Mouse (Mus musculus) liver, embryonic 11.5 days (tissue): ENCODE measurements around the gene Bri3. TPM values are rescaled to one million over a fixed set of nuclear protein-coding genes. Genes with fewer than 3 reads are reported as not detected.

Experiments used
- ATAC-seq: fragments of 200-750 bp; cut with Nextera tagmentation; replicated peaks from 2 replicates; pipeline ENCODE4 v1.8.0; 2017; ENCODE audit warnings: moderate number of reproducible peaks, mild to moderate bottlenecking, moderate TSS enrichment, moderate library complexity; ENCODE audit not compliant: low FRiP score
- DNase-seq: peaks from one replicate; pipeline ENCODE4 v3.0.0-alpha.2; 2017; ENCODE audit warnings: low spot score
- H3K27ac ChIP-seq: fragments of 300-500 bp; sonication (generic); 2 replicates; pipeline ENCODE4 v1.5.1; 2014; ENCODE audit warnings: mild to moderate bottlenecking, low read depth, low read length, control low read depth
- H3K27me3 ChIP-seq: fragments of 300-500 bp; sonication (generic); replicated peaks from 2 replicates; pipeline ENCODE4 v1.6.1; 2014; ENCODE audit warnings: low read length, mixed read lengths; ENCODE audit not compliant: control insufficient read depth, insufficient read depth
- H3K36me3 ChIP-seq: fragments of 300-500 bp; sonication (generic); 2 replicates; pipeline ENCODE4 v1.6.1; 2014; ENCODE audit warnings: mild to moderate bottlenecking, low read length, moderate library complexity, mixed read lengths; ENCODE audit not compliant: control insufficient read depth, insufficient read depth
- H3K4me1 ChIP-seq: fragments of 300-500 bp; sonication (generic); replicated peaks from 2 replicates; pipeline ENCODE4 v1.6.1; 2014; ENCODE audit warnings: low read length, mixed read lengths; ENCODE audit not compliant: control insufficient read depth, insufficient read depth
- H3K4me2 ChIP-seq: fragments of 300-500 bp; sonication (generic); 2 replicates; pipeline ENCODE4 v1.6.1; 2014; ENCODE audit warnings: mild to moderate bottlenecking, control low read depth, moderate library complexity
- H3K4me3 ChIP-seq: fragments of 300-500 bp; sonication (generic); 2 replicates; pipeline ENCODE4 v1.5.1; 2014; ENCODE audit warnings: low read depth, low read length, control low read depth
- H3K9ac ChIP-seq: fragments of 300-500 bp; sonication (generic); 2 replicates; pipeline ENCODE4 v1.6.1; 2014; ENCODE audit warnings: low read depth, low read length, control low read depth
- H3K9me3 ChIP-seq: fragments of 300-500 bp; sonication (generic); 2 replicates; pipeline ENCODE4 v1.6.1; 2016; ENCODE audit warnings: low read length, inconsistent platforms, mixed read lengths; ENCODE audit not compliant: control insufficient read depth
- WGBS: fragments of 180-500 bp; shearing (Covaris S2); extraction: QIAGEN DNeasy Blood & Tissue Kit; methylation state at CpG from one replicate; pipeline ENCODE4 v1.1.7; 2014; 5-methylcytosine and 5-hydroxymethylcytosine counted together
- polyA plus RNA-seq: library from polyadenylated mRNA; unstranded; fragments of >200 nt; fragmentation: Nextera tagmentation; extraction: Ambion mirVana; gene quantifications from 2 replicates; pipeline ENCODE4 v1.2.1, GENCODE M21; 2014

Bri3 gene
- polyA plus RNA-seq, 1 experiment from 2014 or later, result 59.2 TPM

DNA sequence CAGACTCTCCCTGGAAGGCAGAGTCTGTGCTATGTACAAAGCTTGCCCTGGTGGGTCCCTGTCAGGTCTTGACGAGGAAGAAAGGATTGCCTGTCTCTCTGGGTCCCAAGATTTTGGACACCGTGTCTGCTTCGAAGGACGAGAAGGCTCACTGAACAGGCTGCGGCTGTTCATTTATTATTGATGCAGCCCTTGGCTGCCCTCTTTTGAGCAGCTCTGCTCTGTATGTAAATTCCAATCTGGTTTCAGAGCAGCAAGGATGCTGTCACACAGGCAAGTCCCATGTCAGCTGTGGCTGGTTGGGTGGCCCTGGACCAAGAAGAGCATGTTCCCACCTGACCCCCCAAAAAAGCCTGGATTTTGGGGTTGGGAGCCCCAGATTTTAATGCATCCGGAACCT is 187.2 kb downstream of the Bri3 start:
- ATAC-seq (no peak), DNase-seq (no peak)
- H3K27me3 ChIP-seq, result no peaks in the 10 kb centered on the region
- no peak overlapping the region for H3K27ac ChIP-seq
- no peaks in the 10 kb centered on the region for H3K9me3 ChIP-seq
- H3K4me3 ChIP-seq, result no peak overlapping the region
- no peak overlapping the region for H3K9ac ChIP-seq
- no peaks in the 10 kb centered on the region for H3K36me3 ChIP-seq
- WGBS, result 79% methylated on average over 6 of the region's 6 CpGs
- no peaks in the 10 kb centered on the region for H3K4me1 ChIP-seq
- H3K4me2 ChIP-seq, result no peak overlapping the region

- no peak overlapping the region for H3K27ac ChIP-seq
- H3K9me3 ChIP-seq, result no peaks in the 10 kb centered on the region
- DNase-seq, result no peak
- H3K4me2 ChIP-seq, result no peak overlapping the region
- 80% methylated on average over 10 of the region's 10 CpGs for WGBS
- H3K4me3 ChIP-seq, result no peak overlapping the region
- ATAC-seq, result no peak
- H3K4me1 ChIP-seq, result no peaks in the 10 kb centered on the region
- H3K9ac ChIP-seq, result no peak overlapping the region
- no peaks in the 10 kb centered on the region for H3K36me3 ChIP-seq
- H3K27me3 ChIP-seq, result no peaks in the 10 kb centered on the region
Observed at GRCm38 (mm10) chr5:144439286-144440040, 195.2 kb downstream of the Bri3 start.

DNA sequence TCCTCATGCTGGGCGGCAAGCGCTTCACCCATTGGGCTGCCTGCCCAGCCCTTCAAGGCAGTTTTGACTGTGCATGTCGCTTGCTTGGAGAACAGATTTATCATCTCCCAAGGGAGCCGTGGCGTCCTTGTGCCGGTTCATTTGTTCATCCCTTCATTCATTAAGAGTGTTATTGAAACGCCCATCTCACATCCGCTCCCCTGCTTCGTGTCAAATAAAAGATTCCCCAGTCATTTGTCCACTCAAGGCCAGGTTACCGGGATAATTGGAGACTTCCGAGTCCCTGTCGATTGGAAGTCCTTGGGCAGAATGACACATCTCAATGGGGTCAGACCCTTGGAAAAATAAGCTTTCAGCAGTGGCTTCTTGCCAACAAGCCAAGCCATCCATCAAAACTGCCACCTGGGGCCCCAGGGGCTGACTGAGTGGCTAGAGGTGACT is 197.6 kb downstream of the Bri3 start:
- Histone ChIP-seq H3K27ac (no peak overlapping the region), H3K9ac (no peak overlapping the region), H3K27me3 (no peaks in the 10 kb centered on the region), H3K9me3 (no peaks in the 10 kb centered on the region), H3K4me2 (no peak overlapping the region), H3K36me3 (no peaks in the 10 kb centered on the region), H3K4me3 (no peak overlapping the region), H3K4me1 (no peaks in the 10 kb centered on the region)
- DNase-seq (no peak), ATAC-seq (no peak)
- 85% methylated on average over 12 of the region's 12 CpGs for WGBS

DNA sequence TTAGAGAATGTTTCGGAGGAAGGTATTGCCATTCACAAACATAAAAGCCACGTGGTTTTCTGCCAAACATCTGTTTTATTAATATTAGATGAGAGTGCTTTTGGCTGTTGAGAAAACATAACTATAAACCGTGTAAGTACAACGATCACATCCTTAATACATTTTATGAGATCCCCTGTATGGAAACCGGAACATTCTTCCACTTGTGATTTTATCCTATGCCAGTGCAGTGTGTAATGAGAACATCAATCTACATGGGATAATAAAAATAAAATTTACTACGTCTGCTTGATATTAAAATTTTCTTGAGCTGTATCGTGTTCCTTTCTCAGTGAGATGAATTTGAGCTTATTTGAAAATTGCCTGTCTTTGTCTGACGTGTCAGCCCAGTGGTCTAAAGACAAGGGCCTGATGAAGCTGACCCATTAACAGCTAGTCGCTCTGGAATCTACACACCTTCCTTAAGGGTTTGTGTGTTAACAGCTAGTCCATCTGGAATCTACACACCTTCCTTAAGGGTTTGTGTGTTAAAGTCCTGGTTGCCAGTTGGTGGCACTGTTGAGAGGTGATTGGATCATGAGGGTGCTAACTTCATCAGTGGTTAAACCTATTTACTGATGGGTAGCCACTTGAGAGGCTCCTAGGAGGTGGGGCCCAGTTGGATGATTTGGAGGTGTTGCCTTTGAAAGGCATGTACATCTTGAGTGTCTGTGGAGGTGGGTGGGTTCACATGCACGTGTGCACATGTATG is 202.4 kb downstream of the Bri3 start:
- H3K27me3 ChIP-seq, result no peaks in the 10 kb centered on the region
- no peak overlapping the region for H3K4me2 ChIP-seq
- ATAC-seq (no peak), DNase-seq (no peak)
- H3K27ac ChIP-seq, result no peak overlapping the region
- H3K36me3 ChIP-seq, result no peaks in the 10 kb centered on the region
- no peak overlapping the region for H3K9ac ChIP-seq
- no peaks in the 10 kb centered on the region for H3K9me3 ChIP-seq
- WGBS, result 73% methylated on average over 10 of the region's 10 CpGs
- H3K4me1 ChIP-seq, result no peaks in the 10 kb centered on the region
- no peak overlapping the region for H3K4me3 ChIP-seq

GRCm38 (mm10) chr5:144447226-144447616 is 203.0 kb downstream of the Bri3 start:
- no peak overlapping the region for H3K4me2 ChIP-seq
- WGBS, result 66% methylated on average over 8 of the region's 8 CpGs
- no peaks in the 10 kb centered on the region for H3K36me3 ChIP-seq
- H3K4me3 ChIP-seq, result no peak overlapping the region
- ATAC-seq (no peak), DNase-seq (no peak)
- H3K27me3 ChIP-seq, result no peaks in the 10 kb centered on the region
- H3K4me1 ChIP-seq, result no peaks in the 10 kb centered on the region
- no peak overlapping the region for H3K27ac ChIP-seq
- no peaks in the 10 kb centered on the region for H3K9me3 ChIP-seq
- H3K9ac ChIP-seq, result no peak overlapping the region

DNA sequence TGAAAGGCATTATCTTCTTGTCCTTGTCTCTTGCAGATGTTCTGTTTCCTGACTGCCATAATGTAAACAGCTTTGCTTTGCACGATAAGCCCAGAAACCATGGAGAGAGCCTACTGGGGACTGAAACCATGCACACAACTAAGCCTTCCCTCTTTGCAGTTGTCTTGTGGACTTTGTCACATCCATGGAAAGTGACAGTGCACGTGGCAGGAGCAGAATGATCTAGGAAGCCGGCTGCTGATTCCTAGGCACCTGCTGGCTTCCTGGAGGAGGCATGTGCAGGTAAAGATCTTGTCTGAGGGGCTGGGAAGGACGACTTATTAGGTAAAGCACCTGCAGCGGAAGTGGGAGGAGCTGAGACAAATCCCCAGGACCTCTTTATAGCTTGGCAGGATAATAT is 203.7 kb downstream of the Bri3 start:
- Histone ChIP-seq H3K27ac (no peak overlapping the region), H3K4me3 (no peak overlapping the region), H3K4me2 (no peak overlapping the region), H3K4me1 (no peaks in the 10 kb centered on the region), H3K27me3 (no peaks in the 10 kb centered on the region), H3K9me3 (no peaks in the 10 kb centered on the region), H3K9ac (no peak overlapping the region), H3K36me3 (no peaks in the 10 kb centered on the region)
- DNase-seq (no peak), ATAC-seq (no peak)
- WGBS, result 43% methylated on average over 5 of the region's 5 CpGs

DNA sequence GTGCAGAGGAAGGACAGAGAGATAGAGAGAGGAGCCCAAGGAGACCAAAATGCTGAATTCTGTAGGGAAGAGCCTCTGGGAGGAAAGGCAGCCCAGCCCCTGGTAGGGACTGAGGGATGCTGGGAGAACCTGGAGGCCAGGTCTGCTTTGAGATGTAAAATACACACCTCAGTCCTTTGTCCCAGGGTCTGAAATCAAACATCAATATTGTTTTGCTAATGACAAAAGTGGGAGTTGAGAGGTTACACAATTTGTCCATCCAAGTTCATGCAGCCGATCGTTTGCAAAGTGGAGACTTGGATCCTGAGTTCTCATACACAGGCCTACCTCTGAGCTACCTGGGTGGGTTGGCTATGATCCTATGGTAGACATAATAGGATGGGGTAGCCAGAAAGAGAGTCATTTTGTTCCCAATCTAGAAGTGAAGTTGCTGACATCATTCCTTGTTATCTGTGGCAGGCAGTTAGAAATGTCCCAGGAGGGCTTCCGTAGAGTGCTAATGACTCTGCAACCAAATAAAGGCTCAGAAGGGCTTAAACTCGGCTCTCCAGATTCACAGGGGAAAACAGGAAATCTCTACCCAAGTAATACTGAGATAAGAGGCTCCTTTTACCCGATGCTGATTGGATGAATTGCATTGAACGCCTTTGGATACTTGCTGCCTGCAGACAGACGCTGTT is 208.7 kb downstream of the Bri3 start:
- WGBS, result 47% methylated on average over 7 of the region's 7 CpGs
- H3K4me2 ChIP-seq, result no peak overlapping the region
- H3K27ac ChIP-seq, result no peak overlapping the region
- H3K4me1 ChIP-seq, result no peaks in the 10 kb centered on the region
- DNase-seq, result no peak
- H3K9me3 ChIP-seq, result no peaks in the 10 kb centered on the region
- no peak overlapping the region for H3K9ac ChIP-seq
- no peaks in the 10 kb centered on the region for H3K36me3 ChIP-seq
- ATAC-seq, result no peak
- no peaks in the 10 kb centered on the region for H3K27me3 ChIP-seq
- no peak overlapping the region for H3K4me3 ChIP-seq

GRCm38 (mm10) chr5:144457623-144458287 is 213.5 kb downstream of the Bri3 start:
- Histone ChIP-seq H3K4me1 (no peaks in the 10 kb centered on the region), H3K27ac (no peak overlapping the region), H3K36me3 (no peaks in the 10 kb centered on the region), H3K9me3 (no peaks in the 10 kb centered on the region), H3K4me3 (no peak overlapping the region), H3K27me3 (no peaks in the 10 kb centered on the region), H3K9ac (no peak overlapping the region), H3K4me2 (peak overlapping the region; percentile 47)
- DNase-seq, result peak; percentile 39
- ATAC-seq, result 0 out of 2 replicates have a peak, but pooled peaks have one; percentile 29
- WGBS, result 8% methylated on average over 11 of the region's 11 CpGs
